Mouse (Mus musculus) liver, postnatal 0 days (tissue): ENCODE measurements around the gene Mrps18a.

Source experiments
- CTCF ChIP-seq: sonication (generic); IDR thresholded peaks from 2 replicates; pipeline ENCODE4 v1.5.1; 2016; ENCODE audit warnings: antibody characterized with exemption, low read depth
- EP300 ChIP-seq: IDR thresholded peaks from 2 replicates; pipeline ENCODE4 v1.6.1; 2016; ENCODE audit warnings: antibody characterized with exemption, low read depth, mild to moderate bottlenecking

- TF ChIP-seq CTCF (no peak), EP300 (0 out of 2 replicates have a peak, but pooled peaks have one; percentile 36)
Observed at GRCm38 (mm10) chr17:46162951-46163421, 52.2 kb downstream of the Mrps18a start.
